Mouse (Mus musculus): Measurements from ENCODE around the gene Btbd35f7.
"Not testable (repeated sequence)": the region's sequence is repeated elsewhere in the genome, so short reads cannot be mapped to it uniquely, and the experiment has no call there.

Btbd35f7 gene

DNA sequence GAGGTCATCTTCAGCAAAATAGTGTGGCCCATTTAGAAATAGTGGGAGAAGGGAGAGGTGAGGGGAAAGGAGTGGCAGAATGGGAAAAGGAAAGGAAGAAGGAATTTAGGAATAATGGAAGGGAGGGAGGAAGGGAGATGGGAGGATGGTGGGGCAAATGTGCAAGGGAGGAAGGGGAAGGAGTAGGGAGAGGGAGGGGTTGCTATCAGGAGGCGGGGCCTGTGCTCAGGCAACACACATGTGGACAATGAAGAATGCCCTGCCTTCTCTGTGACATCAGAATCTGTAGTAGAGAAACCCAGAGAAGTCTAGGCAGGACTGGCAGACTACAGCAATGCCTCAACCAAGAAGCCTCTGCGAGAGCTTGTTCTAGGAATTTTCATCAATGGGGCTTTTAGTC lies at the start of gene Btbd35f7:
TSS of gene Btbd35f7 (plus strand) at position 301 of the 400 bp plus-strand sequence.
- DNase-seq (ENCODE audit: low read depth, low spot score), result not testable (repeated sequence)

Data from mesoderm, embryonic 11.5 days (tissue).